Mouse (Mus musculus) left cerebral cortex, adult 2 months (tissue): ENCODE data around the gene Sgo2b. TPM values are rescaled to one million over a fixed set of nuclear protein-coding genes. Genes with fewer than 3 reads are reported as not detected.
"Not testable (repeated sequence)": the region's sequence is repeated elsewhere in the genome, so short reads cannot be mapped to it uniquely, and the experiment has no call there.

ENCODE experiments used
- DNase-seq, 2 experiments: peaks; one replicate each; pipeline ENCODE4 v3.0.0; 2021 to 2022; ENCODE audit warnings: low spot score in 2 of 2, mixed read lengths in 1 of 2; ENCODE audit errors: extremely low spot score in 1 of 2
- H3K27ac ChIP-seq: fragments of 200-600 bp; 2 replicates; pipeline ENCODE4 v1.8.1; 2022
- H3K4me3 ChIP-seq: fragments of 200-600 bp; 2 replicates; pipeline ENCODE4 v1.8.1; 2022
- CTCF ChIP-seq: fragments of 200-600 bp; IDR thresholded peaks from 2 replicates; pipeline ENCODE4 v1.8.1; 2022; ENCODE audit warnings: antibody characterized with exemption, mild to moderate bottlenecking, moderate library complexity
- intact Hi-C: fragments of 180-260 bp; cut with DNase I; formaldehyde crosslinking; loops from one replicate; pipeline ENCODE4 v1.15.1; 2025
- long read RNA-seq, 2 experiments: library from polyadenylated mRNA; stranded (forward); transcript quantifications; one replicate each; pipeline ENCODE4 v2.0.0; 2021; ENCODE audit warnings: borderline mapping rate in 2 of 2
- total RNA-seq, 2 experiments: library from RNA; stranded (reverse); gene quantifications; 2 replicates each; pipeline ENCODE4 v1.2.3; 2021

The Sgo2b gene
- not detected for total RNA-seq
- long read RNA-seq, experiment 1: 0 reads
- long read RNA-seq, experiment 2: 0 reads

DNA sequence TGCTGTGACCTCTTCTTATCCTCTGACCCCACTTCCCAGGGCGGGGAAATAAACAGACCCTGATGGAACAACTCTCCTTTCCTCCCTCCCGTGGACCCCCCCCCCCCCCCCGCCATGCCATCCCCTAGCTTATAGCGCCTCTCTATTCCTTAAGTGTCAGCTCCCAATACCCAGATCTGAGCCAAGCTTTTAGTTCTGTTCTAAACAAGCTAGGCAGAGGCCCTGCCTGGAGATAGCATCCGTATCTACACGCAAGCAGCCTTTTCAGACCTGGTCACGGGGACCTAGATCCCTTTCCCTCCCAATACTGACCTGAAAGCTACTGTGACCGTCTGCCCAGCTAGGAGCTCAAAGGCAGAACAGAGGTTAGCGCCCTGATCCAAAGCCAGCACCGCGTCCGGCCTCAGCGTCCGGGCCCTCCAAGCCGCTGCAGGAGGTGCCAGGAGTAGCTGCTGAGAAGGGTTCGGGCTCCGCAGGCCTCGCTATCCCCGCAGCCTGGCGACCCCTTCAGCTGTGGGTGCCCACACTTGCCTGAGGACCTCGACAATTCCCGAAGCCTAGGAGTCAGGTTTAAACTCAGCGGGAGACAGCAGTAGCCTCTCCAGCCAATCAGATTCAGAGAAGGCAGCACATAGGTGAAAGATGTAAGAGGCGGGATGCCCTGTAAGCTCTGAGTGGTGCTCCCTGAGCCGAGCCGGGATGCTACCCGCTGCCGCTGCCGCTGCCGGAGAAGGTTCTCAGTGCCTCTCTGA lies at the start of gene Sgo2b:
Gene Sgo2b, minus strand, starts transcription at position 623 of the 752 bp plus-strand sequence.
- peak within 1 kb of the TSS; percentile 23; the same call in 1 of the 2 replicates for H3K4me3 ChIP-seq
- no peak for TF ChIP-seq CTCF
- intact Hi-C loops: no loop called here
- no peak within 1 kb of the TSS for H3K27ac ChIP-seq
- DNase-seq: no peak

DNA sequence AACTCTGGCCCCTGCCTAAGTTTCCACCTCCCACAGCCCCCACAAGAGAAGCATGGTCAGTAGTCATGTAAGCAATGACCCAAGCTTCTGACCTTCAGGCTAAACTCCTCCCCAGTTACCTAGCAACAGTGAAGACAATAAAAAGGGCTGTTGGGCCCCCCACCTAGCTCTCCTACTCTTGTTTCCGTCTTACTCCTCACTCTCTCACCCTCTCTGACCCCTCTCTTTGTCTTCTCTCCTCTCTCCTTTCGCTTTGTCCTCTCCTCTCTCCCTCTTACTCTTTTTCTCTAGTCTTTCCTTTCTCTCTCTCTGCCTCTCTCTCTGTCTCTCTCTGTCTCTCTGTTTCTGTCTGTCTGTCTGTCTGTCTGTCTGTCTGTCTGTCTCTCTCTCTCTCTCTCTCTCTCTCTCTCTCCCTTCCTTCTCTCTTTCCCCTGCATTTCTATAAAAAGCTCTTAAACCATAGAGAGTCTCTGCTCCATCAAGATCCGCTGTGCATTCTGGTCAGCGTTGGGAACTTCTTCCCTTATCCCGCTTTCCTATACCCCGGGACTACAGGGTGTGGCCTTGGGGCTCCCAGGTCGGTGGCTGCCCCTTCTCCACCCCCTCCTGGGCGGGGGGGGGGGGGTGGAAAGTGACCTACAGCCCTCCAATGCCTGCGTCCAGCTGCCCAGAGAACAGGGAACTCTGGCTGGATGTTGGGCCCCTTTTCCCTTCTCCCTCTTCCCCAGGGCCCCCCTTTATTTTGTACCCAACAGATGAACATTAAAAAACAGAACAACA lies 18.8 kb upstream of the Sgo2b start:
- intact Hi-C loops, DNase-seq, H3K4me3 ChIP-seq, H3K27ac ChIP-seq: not testable (repeated sequence)

DNA sequence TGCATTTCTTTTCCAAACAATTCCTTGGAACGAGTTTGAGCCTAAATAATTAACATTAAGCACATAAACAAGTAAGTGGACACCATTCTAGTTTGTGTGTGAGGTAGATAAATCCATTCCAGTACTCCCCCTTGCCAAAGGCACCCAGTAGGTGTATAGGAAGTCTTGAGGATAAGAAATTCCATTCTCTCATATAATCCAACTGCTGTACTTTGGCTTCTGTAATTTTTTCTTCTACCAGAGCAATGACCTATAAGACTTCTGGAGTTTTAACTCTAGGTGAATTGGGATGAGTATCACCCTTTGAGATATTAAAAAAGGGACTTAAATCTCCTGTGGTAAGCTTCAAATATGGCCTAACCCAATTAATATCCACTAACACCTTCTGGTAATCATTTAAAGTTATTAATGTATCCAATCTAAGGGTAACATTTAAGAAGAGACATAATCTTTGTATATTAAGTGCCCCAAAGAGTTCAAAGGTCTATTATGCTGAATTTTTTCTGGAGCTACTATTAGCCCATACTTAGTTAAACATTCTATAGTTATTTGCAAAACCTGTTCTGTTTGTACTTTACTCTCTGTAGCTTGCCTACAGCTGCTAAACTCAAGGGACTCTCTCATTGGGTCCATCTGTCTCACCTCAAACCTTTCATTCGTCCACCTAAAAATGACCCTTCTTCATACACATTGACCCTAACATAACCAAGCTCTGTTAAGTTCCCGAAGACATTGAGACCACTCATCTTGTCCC lies 9.2 kb upstream of the Sgo2b start:
- Histone ChIP-seq H3K4me3 (no peak overlapping the region), H3K27ac (no peak overlapping the region)
- TF ChIP-seq CTCF: no peak
- intact Hi-C loops: no loop called here
- no peak for DNase-seq

DNA sequence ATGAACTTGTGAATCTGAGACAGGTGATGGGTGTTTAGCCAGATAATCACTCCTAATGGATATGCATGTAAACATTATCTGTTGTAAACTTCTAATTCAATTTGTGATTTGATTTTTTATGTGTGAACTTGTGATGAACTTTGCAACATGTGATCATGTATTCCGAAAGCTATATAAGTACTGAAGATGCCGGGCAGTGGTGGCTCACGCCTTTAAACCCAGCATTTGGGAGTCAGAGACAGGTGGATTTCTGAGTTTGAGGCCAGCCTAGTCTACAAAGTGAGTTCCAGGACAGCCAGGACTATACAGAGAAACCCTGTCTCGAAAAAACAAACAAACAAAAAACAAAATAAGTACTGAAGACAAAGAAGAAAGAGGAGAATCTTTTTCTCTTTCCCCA lies 1.8 kb upstream of the Sgo2b start:
- H3K27ac ChIP-seq, DNase-seq, intact Hi-C loops, H3K4me3 ChIP-seq: not testable (repeated sequence)

DNA sequence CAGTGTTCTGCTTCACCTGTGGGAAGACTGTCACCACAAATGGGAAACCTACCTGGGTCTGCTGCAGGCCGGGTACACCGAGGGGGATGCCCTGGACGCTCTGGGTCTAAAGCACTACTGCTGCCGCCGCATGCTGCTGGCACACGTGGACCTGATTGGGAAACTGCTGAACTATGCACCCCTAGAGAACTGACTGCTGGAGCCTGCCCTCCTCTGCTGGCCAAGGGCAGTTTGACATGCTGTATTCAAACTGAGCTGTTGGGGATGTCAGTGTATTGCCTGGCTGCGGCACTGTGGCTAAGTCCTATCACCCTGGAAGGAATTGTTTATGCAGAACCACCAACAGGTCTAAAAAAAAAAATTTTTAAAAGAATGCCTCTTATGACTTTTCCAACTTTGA lies 18.9 kb downstream of the Sgo2b start:
- no peak for DNase-seq
- intact Hi-C loops: no loop called here
- Histone ChIP-seq H3K27ac (no peak overlapping the region), H3K4me3 (no peak overlapping the region)
- no peak for TF ChIP-seq CTCF

DNA sequence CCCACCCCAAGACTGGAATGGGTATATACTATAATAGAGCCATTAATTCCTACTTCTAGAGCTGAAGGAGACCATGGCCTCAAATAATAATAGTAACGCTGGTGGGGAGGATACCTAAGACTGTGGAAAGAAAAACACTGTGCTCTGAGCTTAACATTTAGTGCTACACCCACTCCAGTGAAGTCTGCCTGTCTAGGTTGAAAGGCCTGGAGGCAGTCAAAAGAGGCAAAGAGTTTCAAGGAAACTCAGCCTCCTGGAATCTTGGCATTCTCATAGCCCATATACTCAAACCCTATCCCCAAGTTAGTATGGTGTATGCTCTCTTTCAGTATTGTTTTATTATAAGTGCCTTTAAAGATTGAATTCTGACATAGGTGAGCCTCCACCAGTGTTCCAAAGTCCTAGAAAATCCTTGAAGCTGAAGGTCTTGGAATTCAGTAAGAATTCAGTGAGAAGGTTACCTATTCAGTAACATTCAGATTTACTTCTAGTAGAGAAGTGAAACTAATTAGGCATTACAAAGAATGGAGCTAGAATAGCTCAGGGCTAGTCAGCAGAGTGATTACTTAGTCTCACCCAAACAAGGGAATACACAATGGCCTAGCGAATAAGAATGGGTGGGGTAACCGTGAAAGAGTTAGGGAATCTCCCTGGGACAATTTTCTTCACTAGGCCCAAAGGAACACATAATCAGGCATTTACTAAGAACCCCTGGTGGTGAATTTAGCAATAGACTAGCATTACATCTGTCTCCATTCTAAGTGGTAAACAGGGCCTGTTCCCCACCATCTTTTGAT lies 22.5 kb downstream of the Sgo2b start:
- DNase-seq: no peak
- no peak for TF ChIP-seq CTCF
- intact Hi-C loops: no loop called here
- Histone ChIP-seq H3K4me3 (no peak overlapping the region), H3K27ac (no peak overlapping the region)

DNA sequence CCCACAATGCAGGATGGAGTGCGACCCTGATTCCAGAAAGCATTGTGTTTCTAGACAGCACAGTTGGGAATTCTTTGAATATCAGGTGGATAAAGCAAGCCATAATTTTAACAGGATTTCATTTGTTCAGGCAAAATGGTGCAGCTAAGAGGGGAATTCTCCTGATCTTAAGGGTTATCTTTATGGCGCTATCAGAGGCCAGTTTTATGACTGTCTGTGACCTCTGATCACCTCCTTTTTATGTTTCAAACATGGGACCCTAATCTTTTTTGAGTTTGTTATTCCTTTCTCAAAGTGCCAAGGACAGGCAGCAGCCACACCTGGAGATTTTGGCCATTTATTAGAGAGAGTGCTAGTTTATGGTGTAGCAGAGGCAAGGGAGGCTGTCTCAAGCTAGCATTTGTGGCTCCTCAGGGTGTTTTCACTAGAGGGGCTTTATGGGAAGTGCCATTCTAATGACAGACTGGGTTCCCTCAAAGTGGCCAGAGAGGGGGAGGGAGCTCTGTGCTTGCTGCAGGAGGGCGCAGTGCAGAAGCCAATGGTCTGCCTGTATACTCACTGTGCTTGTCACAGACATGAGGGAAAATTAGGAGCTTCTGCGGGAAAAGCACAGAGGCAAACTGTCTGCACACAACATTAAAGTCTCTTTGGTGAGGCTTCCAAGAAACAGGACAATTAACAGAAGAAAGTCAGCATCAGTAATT lies 30.6 kb downstream of the Sgo2b start:
- intact Hi-C loops: no loop called here
- Histone ChIP-seq H3K4me3 (no peak overlapping the region), H3K27ac (no peak overlapping the region)
- no peak for DNase-seq
- no peak for TF ChIP-seq CTCF

DNA sequence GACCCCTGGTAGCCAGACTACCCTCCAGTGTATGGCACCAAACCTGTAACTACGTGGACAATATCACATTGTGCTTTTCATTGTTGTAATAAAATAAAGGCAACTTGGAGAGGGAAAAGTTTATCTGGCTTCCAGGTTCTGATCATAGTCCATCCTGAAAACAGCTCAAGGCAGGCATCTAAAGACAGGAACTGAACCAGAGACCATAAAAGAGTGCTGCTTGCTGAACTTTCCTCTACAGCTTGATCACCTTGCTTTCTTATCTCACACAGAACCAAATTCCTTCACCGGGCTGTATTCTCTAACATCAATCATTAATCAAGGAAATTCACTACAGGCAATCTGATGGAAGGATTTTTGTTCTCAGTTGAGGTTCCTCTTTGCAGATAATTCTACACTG lies 57.0 kb downstream of the Sgo2b start:
- no peak for TF ChIP-seq CTCF
- no peak for DNase-seq
- Histone ChIP-seq H3K27ac (no peak overlapping the region), H3K4me3 (no peak overlapping the region)
- intact Hi-C loops: no loop called here

DNA sequence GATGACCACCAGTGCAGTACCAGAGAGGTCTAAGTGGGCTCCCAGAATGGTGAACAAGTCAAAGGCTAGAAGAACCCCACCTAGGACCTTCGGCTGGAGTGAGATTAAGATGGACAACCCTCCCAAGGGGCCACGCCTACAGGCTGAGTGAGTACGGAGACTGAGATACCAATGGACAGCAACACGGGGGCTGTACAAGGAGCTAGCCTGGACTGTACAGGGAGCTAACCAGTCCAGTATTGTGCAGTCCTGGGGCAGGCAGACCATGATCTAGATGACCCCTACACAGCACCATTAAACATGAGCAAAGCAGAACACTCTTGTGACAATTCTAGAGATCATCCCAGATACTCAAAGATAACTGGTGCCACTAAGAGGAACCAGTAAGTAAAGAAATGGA lies 73.7 kb downstream of the Sgo2b start:
- H3K27ac ChIP-seq: no peak overlapping the region
- DNase-seq: no peak
- no peak for TF ChIP-seq CTCF
- intact Hi-C loops: loop anchor here (5.0 to 10.0 kb wide), 3 partner anchors 924 to 1986 kb away; partner anchors contain the start of gene Spock3
- H3K4me3 ChIP-seq: no peak overlapping the region

DNA sequence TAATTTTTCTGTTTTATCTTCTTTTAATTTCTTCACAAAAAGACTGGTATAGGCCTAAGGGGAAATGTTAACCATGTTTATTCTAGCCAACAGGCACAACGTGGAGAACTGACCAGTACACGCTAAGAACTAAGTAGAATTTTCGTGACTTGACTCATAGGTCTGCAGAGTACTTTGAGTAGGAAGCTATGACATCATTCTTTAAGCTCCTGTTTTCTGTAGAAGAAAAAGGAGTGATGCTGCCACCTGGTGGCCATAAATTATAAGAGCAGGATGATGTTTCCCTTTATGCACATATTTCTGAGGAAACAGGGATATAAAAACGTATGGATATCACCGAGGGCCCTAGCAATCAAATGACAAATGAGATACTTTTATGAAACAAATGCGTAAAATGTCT lies 74.7 kb downstream of the Sgo2b start:
- Histone ChIP-seq H3K4me3 (no peak overlapping the region), H3K27ac (no peak overlapping the region)
- DNase-seq: peak; percentile 78 to 82
- TF ChIP-seq CTCF: peak; percentile 78
- intact Hi-C loops: loop anchor here (1.0 to 10.0 kb wide), 4 partner anchors 923 to 1985 kb away; partner anchors contain the start of gene Spock3
